Mouse (Mus musculus): ENCODE results near the gene Ripor1. TPM values are rescaled to one million over a fixed set of nuclear protein-coding genes. Genes with fewer than 3 reads are reported as not detected.

The Ripor1 gene
- polyA plus RNA-seq, 1 experiment from 2014 or later: 26.6 TPM

MicroRNAs encoded within 50 kb of the gene (microRNA counts, 519-probe panel; counts per million panel counts)
- 2,880 counts per million, percentile 30 among the panel's probes with 10 or more counts for microRNA mmu-miR-1966

Small RNA genes lying within 50 kb of the gene (microRNA-seq; reads per million reads assigned to microRNA genes)
- not detected for gene Mir1966

Other genes with a start within 250 kb of the Ripor1 start
- 1.6 and 1.9 TPM in 2 replicates for gene Plekhg4, start 232.0 kb upstream of the Ripor1 start, polyA plus RNA-seq (2015; fragmentation: Nextera tagmentation; extraction: Ambion mirVana)
- gene Kctd19, start 191.8 kb upstream of the Ripor1 start, polyA plus RNA-seq (2015; fragmentation: Nextera tagmentation; extraction: Ambion mirVana): not detected in 2 replicates
- 1.1 and 1.7 TPM in 2 replicates for gene Lrrc36, start 191.7 kb upstream of the Ripor1 start, polyA plus RNA-seq (2015; fragmentation: Nextera tagmentation; extraction: Ambion mirVana)
- 170 and 181 TPM in 2 replicates for gene Tppp3, start 133.7 kb upstream of the Ripor1 start, polyA plus RNA-seq (2015; fragmentation: Nextera tagmentation; extraction: Ambion mirVana)
- 30.9 and 34.3 TPM in 2 replicates for gene Zdhhc1, start 108.4 kb upstream of the Ripor1 start, polyA plus RNA-seq (2015; fragmentation: Nextera tagmentation; extraction: Ambion mirVana)
- 7.8 and 11.0 TPM in 2 replicates for gene Hsd11b2, start 86.5 kb upstream of the Ripor1 start, polyA plus RNA-seq (2015; fragmentation: Nextera tagmentation; extraction: Ambion mirVana)
- 201 and 203 TPM in 2 replicates for gene Atp6v0d1, start 39.2 kb upstream of the Ripor1 start, polyA plus RNA-seq (2015; fragmentation: Nextera tagmentation; extraction: Ambion mirVana)
- gene Ctcf, start 31.3 kb downstream of the Ripor1 start, polyA plus RNA-seq (2015; fragmentation: Nextera tagmentation; extraction: Ambion mirVana): 114 and 120 TPM in 2 replicates
- 0.43 and 1.2 TPM in 2 replicates for gene Agrp, start 32.1 kb downstream of the Ripor1 start, polyA plus RNA-seq (2015; fragmentation: Nextera tagmentation; extraction: Ambion mirVana)
- 16.2 TPM in 2 replicates for gene Carmil2, start 81.0 kb downstream of the Ripor1 start, polyA plus RNA-seq (2015; fragmentation: Nextera tagmentation; extraction: Ambion mirVana)
- gene Acd, start 95.8 kb downstream of the Ripor1 start, polyA plus RNA-seq (2015; fragmentation: Nextera tagmentation; extraction: Ambion mirVana): 93.0 and 95.2 TPM in 2 replicates
- gene Pard6a, start 95.9 kb downstream of the Ripor1 start, polyA plus RNA-seq (2015; fragmentation: Nextera tagmentation; extraction: Ambion mirVana): 45.4 and 47.7 TPM in 2 replicates
- gene 4933405L10Rik, start 102.4 kb downstream of the Ripor1 start, polyA plus RNA-seq (2015; fragmentation: Nextera tagmentation; extraction: Ambion mirVana): 0.16 and 0.28 TPM in 2 replicates
- 12.8 TPM in 2 replicates for gene Enkd1, start 103.0 kb downstream of the Ripor1 start, polyA plus RNA-seq (2015; fragmentation: Nextera tagmentation; extraction: Ambion mirVana)
- gene Gfod2, start 153.4 kb downstream of the Ripor1 start, polyA plus RNA-seq (2015; fragmentation: Nextera tagmentation; extraction: Ambion mirVana): 90.7 and 94.2 TPM in 2 replicates
- 11.5 and 14.3 TPM in 2 replicates for gene Ranbp10, start 222.1 kb downstream of the Ripor1 start, polyA plus RNA-seq (2015; fragmentation: Nextera tagmentation; extraction: Ambion mirVana)
- 0.80 and 1.6 TPM in 2 replicates for gene Tsnaxip1, start 222.5 kb downstream of the Ripor1 start, polyA plus RNA-seq (2015; fragmentation: Nextera tagmentation; extraction: Ambion mirVana)
- gene Cenpt, start 248.0 kb downstream of the Ripor1 start, polyA plus RNA-seq (2015; fragmentation: Nextera tagmentation; extraction: Ambion mirVana): 59.7 and 61.1 TPM in 2 replicates
- 58.7 and 60.6 TPM in 2 replicates for gene Thap11, start 249.9 kb downstream of the Ripor1 start, polyA plus RNA-seq (2015; fragmentation: Nextera tagmentation; extraction: Ambion mirVana)